Mouse (Mus musculus) heart, embryonic 14.5 days (tissue): ENCODE data around the gene Mx1. TPM values are rescaled to one million over a fixed set of nuclear protein-coding genes. Genes with fewer than 3 reads are reported as not detected.

Source experiments
- ATAC-seq: fragments of 200-750 bp; cut with Nextera tagmentation; 2 replicates; pipeline ENCODE4 v1.8.0; 2017; ENCODE audit warnings: low read depth, moderate TSS enrichment; ENCODE audit not compliant: insufficient number of reproducible peaks, insufficient read depth, low FRiP score
- H3K27ac ChIP-seq, 2 experiments: fragments of 200-500 bp in 1 of 2; fragments of 300-500 bp in 1 of 2; sonication (generic) in 1 of 2; replicated peaks in 1 of 2; 2 replicates each; pipeline ENCODE4 v1.5.1; 2012 to 2014; ENCODE audit warnings: low read depth in 2 of 2, low read length in 2 of 2, control low read depth in 1 of 2, mild to moderate bottlenecking in 1 of 2, mixed read lengths in 1 of 2; ENCODE audit not compliant: control insufficient read depth in 1 of 2, insufficient read depth in 1 of 2
- H3K27me3 ChIP-seq: fragments of 300-500 bp; sonication (generic); 2 replicates; pipeline ENCODE4 v1.6.1; 2014; ENCODE audit warnings: mild to moderate bottlenecking, low read length, control low read depth; ENCODE audit not compliant: control insufficient read depth, insufficient read depth
- H3K36me3 ChIP-seq: fragments of 300-500 bp; sonication (generic); 2 replicates; pipeline ENCODE4 v1.6.1; 2014; ENCODE audit warnings: mild to moderate bottlenecking, control low read depth, low read length, mixed read lengths; ENCODE audit not compliant: control insufficient read depth, insufficient read depth
- H3K4me1 ChIP-seq, 2 experiments: fragments of 200-500 bp in 1 of 2; fragments of 300-500 bp in 1 of 2; sonication (generic) in 1 of 2; 2 replicates each; pipeline ENCODE4 v1.6.1; 2012 to 2014; ENCODE audit warnings: low read length in 2 of 2, control low read depth in 1 of 2, mixed read lengths in 1 of 2; ENCODE audit not compliant: control insufficient read depth in 2 of 2, insufficient read depth in 2 of 2
- H3K4me2 ChIP-seq: fragments of 300-500 bp; sonication (generic); 2 replicates; pipeline ENCODE4 v1.6.1; 2014; ENCODE audit warnings: mild to moderate bottlenecking, low read length
- H3K4me3 ChIP-seq, 2 experiments: fragments of 200-500 bp in 1 of 2; fragments of 300-500 bp in 1 of 2; sonication (generic) in 1 of 2; 2 replicates each; pipeline ENCODE4 v1.5.1; 2012 to 2014; ENCODE audit warnings: low read length in 2 of 2, mild to moderate bottlenecking in 2 of 2, control low read depth in 1 of 2, low read depth in 1 of 2, moderate library complexity in 1 of 2; ENCODE audit not compliant: control insufficient read depth in 1 of 2, insufficient read depth in 1 of 2
- H3K9ac ChIP-seq: fragments of 300-500 bp; sonication (generic); 2 replicates; pipeline ENCODE4 v1.6.1; 2014; ENCODE audit warnings: mild to moderate bottlenecking, low read length
- H3K9me3 ChIP-seq: fragments of 300-500 bp; sonication (generic); 2 replicates; pipeline ENCODE4 v1.6.1; 2016; ENCODE audit warnings: low read length, control low read depth; ENCODE audit not compliant: control insufficient read depth
- WGBS: fragments of 180-500 bp; shearing (Covaris S2); extraction: QIAGEN DNeasy Blood & Tissue Kit; methylation state at CpG from one replicate; pipeline ENCODE4 v1.1.7; 2014; 5-methylcytosine and 5-hydroxymethylcytosine counted together
- polyA plus RNA-seq: library from polyadenylated mRNA; unstranded; fragments of >200 nt; fragmentation: Nextera tagmentation; extraction: Ambion mirVana; gene quantifications from 2 replicates; pipeline ENCODE4 v1.2.1, GENCODE M21; 2014

Mx1 gene
- polyA plus RNA-seq, 1 experiment from 2014 or later, result 0.68 TPM

GRCm38 (mm10) chr16:97401741-97402140 lies 61.0 kb downstream of the Mx1 start:
- Histone ChIP-seq H3K9ac (no peak overlapping the region), H3K27me3 (no peaks in the 10 kb centered on the region), H3K4me2 (no peak overlapping the region), H3K4me3 (no peak overlapping the region), H3K27ac (no peak overlapping the region), H3K4me1 (peaks cover 0 to 7% of the 10 kb centered on the region in 2 experiments; a peak in 1 of 4 replicates), H3K9me3 (no peaks in the 10 kb centered on the region), H3K36me3 (no peaks in the 10 kb centered on the region)
- ATAC-seq, result no peak

DNA sequence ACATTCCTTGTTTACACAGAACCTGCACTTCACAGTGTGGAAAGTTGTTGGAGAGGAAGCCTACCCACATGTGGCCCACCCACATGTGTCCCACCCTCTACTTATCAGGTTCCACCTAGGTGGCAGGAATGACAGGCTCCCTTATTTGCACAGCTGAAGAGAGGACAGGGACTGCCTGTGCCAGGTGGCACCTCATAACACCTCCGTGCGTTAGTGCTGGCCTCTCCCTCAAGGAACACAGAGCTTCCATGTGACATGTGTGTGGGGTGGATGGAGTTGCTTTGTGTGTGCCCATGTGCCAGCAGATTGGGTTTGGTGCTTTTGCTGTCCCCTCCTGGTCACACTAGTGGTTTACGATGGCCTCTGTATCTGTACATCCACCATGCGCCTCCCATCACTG lies 62.7 kb downstream of the Mx1 start:
- Histone ChIP-seq H3K9ac (no peak overlapping the region), H3K4me3 (no peak overlapping the region)

DNA sequence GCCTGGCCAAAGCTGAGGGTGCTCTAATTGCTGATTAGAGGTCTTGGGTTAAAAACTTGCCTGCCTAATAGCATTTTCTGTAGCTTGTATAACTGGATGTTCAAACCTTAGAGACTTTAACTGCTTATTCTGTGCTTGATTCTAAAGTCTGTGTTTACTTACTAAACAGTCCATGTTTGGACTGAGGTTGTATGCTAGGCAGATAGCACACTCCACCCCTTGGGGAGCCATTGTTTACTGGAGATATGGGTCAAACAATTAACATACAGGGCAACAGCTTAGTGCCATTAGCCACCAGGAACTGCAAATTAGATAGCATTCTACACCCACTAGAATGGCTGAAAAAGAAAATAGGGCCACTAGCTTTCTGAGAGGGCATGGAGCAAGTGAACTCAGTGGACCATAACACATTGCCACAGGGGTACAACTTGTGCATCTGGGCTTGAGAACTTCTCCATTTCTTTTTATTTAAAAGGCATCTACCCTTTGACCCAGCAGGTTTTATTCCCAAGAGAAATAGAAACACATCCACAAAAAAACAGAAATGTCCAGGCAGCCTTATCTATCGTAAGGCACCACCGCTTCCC lies 64.7 kb downstream of the Mx1 start:
- 58% methylated on average over 2 of the region's 2 CpGs for WGBS
- peaks cover 0 to 7% of the 10 kb centered on the region in 2 experiments; a peak in 1 of 4 replicates for H3K4me1 ChIP-seq
- no peaks in the 10 kb centered on the region for H3K27me3 ChIP-seq
- ATAC-seq, result no peak
- no peak overlapping the region for H3K4me2 ChIP-seq
- H3K36me3 ChIP-seq, result no peaks in the 10 kb centered on the region
- H3K9me3 ChIP-seq, result no peaks in the 10 kb centered on the region
- no peak overlapping the region for H3K27ac ChIP-seq
- H3K9ac ChIP-seq, result no peak overlapping the region
- H3K4me3 ChIP-seq, result no peak overlapping the region

More for the DNA sequence above, 62.7 kb downstream of the Mx1 start:
- Histone ChIP-seq H3K36me3 (no peaks in the 10 kb centered on the region), H3K9me3 (no peaks in the 10 kb centered on the region), H3K4me2 (no peak overlapping the region), H3K27me3 (no peaks in the 10 kb centered on the region), H3K4me1 (peaks cover 0 to 7% of the 10 kb centered on the region in 2 experiments; a peak in 1 of 4 replicates), H3K27ac (no peak overlapping the region)
- WGBS, result 91% methylated on average over 4 of the region's 4 CpGs
- no peak for ATAC-seq

Other genes starting within 250 kb of the Mx1 start
- 64.8 and 82.0 TPM in 2 replicates for gene Bace2, start 106.2 kb downstream of the Mx1 start, polyA plus RNA-seq
- not detected in 2 replicates for gene Fam3b, start 51.9 kb upstream of the Mx1 start, polyA plus RNA-seq
- gene Tmprss2, start 148.3 kb upstream of the Mx1 start, polyA plus RNA-seq, result 0.08 and 0.18 TPM in 2 replicates